Mouse (Mus musculus) heart, postnatal 25 days (tissue): ENCODE measurements around the gene Mrpl19. TPM values are rescaled to one million over a fixed set of nuclear protein-coding genes. Genes with fewer than 3 reads are reported as not detected.

Source experiments
- DNase-seq: peaks from one replicate; pipeline ENCODE4 v3.0.0; 2022; ENCODE audit warnings: low spot score
- intact Hi-C: fragments of 180-260 bp; cut with DNase I; formaldehyde crosslinking; loops from one replicate; pipeline ENCODE4 v1.15.1; 2025
- total RNA-seq, 2 experiments: library from RNA; stranded (reverse); gene quantifications; 2 replicates each; pipeline ENCODE4 v1.2.3; 2021

Gene Mrpl19
- total RNA-seq, 2 experiments from 2014 or later = 43.6 to 46.4 TPM

DNA sequence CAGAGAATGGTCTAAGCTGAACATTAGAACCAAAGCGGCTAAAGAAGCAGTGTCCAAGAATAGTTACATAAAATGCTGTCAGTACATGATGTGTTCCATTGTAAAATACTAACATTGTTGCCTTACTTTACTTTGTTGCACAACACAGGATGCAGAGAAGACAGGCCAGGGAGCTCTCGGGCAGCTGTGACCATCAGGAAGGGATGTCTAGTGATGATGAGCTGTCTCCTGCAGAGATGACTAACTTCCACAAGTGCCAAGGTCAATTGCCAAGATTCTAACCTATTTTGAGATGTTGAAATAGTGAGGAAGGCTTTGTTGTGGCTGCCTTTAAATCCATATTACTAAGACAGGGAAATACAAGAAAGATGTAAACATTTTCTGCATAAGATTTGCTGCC lies 22.5 kb downstream of the Mrpl19 start:
- intact Hi-C loops = no loop called here
- no peak for DNase-seq

DNA sequence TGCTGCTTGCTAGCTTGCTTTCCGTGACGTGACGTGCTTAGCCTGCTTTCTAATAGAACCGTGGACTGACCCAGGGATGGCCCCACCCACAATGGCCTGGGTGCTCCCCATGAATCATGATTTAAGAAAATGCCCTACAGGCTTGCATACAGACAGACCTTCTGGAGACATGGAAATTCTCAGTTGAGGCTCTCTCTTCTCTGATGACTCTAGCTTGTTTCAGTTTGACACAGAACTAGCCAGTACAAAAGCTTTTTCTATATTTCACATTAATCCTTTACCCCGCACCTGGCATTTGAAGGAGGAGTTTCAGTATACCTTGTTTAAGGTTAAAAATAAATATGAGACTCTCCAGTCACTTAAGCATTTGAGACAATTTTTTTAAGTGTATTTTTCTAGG lies 24.0 kb downstream of the Mrpl19 start:
- DNase-seq = no peak
- intact Hi-C loops = no loop called here

DNA sequence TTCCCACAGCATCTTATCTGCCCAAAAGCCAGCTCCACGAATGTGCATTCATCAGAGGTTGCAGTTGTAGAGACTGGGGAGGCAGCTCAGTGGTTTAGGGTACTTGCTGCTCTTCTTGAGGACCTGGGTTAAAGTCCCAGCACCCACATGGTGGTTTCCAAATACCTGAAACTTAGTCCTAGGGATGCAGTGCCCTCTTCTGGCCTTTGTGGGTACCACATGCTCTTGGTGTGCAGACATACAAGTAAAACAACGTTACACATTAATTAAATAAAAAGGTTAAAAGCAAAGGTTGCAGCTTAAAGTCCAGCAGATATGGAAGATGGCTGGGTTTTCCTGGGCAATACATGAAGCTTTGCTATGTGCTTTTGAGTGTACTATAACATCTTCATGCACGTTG lies 32.5 kb downstream of the Mrpl19 start:
- DNase-seq = no peak
- intact Hi-C loops = no loop called here

DNA sequence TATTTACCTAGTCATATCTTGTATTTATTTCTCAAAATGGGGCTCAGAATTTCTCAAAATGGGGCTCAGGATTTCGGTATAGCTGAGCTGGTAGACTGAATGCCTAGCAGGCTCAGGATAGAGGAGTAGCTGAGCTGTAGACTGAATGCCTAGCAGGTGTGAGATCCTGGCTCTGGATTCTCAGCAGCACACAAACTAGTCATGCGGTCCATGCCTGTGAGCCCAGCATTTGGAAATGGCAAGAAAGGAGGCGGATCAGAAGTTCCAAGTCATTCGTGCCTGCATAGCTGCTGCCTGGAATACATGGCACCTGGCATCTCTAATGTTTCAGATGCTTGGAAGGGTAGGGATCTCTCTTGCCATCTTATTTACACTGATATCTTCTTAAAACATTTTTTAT lies 36.4 kb downstream of the Mrpl19 start:
- intact Hi-C loops = no loop called here

DNA sequence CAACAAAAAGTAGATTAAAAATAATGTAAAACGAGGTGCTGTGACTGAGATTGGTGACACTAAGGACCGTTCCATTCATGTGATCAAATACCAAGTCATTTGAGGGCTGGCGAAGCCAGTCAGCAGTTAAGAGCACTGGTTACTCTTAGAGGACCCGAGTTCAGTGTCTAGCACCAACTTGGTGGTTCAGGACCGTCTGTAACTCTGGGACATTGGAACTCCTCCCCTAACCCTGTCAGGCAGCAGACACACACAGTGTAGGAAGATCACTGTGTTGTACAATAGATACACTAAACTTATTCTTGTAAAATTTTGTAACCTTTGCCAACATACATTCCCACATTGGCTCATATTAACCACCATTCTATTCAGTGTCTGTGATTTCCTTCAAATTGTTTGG lies 41.5 kb downstream of the Mrpl19 start:
- no peak for DNase-seq

More for the DNA sequence above, 36.4 kb downstream of the Mrpl19 start:
- no peak for DNase-seq

DNA sequence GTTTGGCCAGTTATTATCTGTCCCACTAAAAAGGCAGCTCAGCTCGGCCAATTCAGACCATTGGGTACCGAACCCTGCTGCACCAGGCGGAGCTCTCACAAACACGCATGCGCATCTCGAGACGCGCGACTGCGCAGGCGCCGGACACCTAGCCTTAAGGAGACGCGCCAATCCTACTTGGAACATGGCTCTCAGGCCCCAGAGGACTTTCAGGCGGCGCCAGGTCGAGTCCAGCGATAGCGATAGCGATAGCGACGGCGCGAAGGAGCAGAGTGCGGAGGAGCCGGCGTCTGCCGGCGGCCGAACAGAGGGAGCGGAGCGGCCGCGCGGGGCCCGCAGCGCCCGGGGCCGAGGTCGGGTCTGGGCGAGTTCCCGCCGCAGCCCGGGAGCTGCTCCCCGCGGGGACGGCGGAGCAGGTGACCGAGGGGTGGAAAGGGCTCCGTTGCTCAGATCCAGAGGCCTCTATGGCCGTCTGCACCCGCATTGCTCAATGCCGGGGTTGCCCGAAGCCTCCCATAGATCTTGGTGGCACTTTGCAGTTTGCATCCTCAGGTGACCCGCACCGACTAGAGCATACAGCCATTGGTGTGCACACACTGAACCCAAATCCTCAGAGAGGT lies 42.1 kb downstream of the Mrpl19 start, which contains the start of gene Gcfc2:
Gene Gcfc2, plus strand, starts transcription at position 147 of the 620 bp plus-strand sequence.
- DNase-seq = peak; percentile 83
- intact Hi-C loops = loop anchor here (5.0 kb wide), 1 partner anchor 44 kb away; the partner anchor contains the start of gene Mrpl19

More for the DNA sequence above, 41.5 kb downstream of the Mrpl19 start:
- intact Hi-C loops = loop anchor here (5.0 kb wide), 1 partner anchor 43 kb away; the partner anchor contains the start of gene Mrpl19

DNA sequence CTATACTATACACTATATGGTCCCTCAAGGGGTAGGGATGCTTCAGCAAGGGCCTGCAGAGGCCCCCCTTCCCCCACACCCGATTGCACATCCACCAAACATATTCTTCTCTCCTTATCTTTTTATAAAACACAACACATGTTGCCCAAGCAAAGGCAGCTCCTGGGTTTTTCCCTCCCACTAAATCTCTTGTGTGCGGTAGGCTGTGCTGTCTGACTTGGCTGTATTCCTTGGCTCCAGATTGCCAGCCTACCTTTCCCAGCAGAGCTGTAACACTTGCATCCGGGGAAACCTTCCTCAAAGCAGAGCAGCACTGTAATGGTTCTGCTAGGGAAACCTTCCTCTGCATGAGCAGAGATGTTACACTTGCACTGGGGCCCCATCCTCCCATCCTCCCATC lies 53.6 kb downstream of the Mrpl19 start:
- no peak for DNase-seq
- intact Hi-C loops = no loop called here

DNA sequence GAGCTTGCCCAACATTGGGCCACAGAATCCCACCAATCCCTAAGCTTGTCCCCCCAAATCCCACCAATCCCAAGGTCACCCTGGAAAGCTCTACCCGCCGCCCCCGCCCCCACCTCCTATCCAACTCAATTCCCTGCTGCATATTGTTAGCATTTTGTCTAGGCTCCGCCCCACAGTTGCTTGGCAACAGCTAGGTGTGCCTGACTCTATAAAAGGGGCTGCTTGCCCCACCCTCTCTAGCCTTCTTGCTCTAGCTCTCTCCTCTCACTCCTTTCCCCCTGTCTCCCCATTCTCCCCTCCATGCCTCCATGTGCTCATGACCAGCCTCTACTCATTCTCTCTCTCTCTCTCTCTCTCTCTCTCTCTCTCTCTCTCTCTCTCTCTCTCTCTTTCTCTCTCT lies 54.0 kb downstream of the Mrpl19 start:
- DNase-seq = no peak
- intact Hi-C loops = no loop called here

DNA sequence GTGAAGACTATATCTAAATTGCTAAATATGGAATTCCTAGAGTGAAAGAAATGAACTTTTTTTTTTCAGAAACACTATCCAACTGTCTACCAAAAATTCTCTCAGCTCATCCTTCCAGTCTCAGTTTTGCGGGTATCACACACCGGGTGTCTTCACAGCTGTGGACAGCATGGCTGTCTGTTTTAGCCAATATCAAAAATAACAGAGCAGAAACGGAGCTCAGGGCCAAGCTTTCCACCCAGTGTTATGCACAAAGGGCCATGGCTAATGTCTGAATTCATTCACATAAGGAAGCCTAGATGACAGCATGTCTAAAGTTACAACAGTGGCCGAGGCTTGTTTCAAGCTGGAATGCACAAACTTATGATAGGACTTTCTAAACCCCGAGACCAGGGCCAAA lies 54.5 kb downstream of the Mrpl19 start:
- intact Hi-C loops = no loop called here
- DNase-seq = no peak

DNA sequence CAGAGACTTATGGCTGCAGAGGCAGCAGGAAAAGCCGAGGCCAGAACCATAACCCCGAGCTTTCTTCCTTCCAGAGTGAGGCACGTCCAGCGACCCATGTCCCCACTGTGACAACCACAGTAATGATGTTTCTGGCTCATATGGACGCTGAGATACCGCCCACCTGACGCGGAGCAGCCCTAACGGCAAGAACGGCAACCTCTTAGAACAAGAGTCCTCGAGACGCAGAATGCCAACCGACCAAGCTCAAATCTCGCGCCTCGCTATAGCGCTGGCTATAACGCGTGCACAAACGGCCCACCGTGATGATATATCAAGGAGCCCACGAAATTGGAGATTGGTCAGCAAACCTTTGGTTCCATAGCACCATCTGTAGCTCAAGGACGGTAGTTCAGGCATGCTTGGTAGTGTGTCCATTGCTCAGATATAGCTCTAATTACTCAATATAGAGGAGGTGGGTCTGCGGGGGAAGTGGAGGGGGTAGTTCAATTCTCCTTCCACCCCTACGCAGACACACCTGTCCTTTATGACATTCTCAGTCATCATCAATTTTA lies 55.4 kb downstream of the Mrpl19 start:
- no peak for DNase-seq
- intact Hi-C loops = no loop called here

Other genes starting within 250 kb of the Mrpl19 start
- 1 to 10 TPM; 3.1 to 4.1 TPM for gene Gcfc2, start 42.3 kb downstream of the Mrpl19 start, total RNA-seq
- 1 to 10 TPM; 1.9 to 2.9 TPM for gene Eva1a, start 75.1 kb upstream of the Mrpl19 start, total RNA-seq